Mouse (Mus musculus) lung, adult 2 months (tissue): ENCODE results near the gene Tns2.

Experiments used
- CTCF ChIP-seq: fragments of 200-500 bp; IDR thresholded peaks from 2 replicates; pipeline ENCODE4 v1.5.1; 2011; ENCODE audit warnings: mild to moderate bottlenecking, low read length, control low read depth; ENCODE audit not compliant: insufficient read depth
- POLR2A ChIP-seq: fragments of 200-500 bp; IDR thresholded peaks from 2 replicates; pipeline ENCODE4 v1.6.1; 2011; ENCODE audit warnings: low read depth, mild to moderate bottlenecking, control low read depth, low read length, borderline replicate concordance; ENCODE audit errors: extremely low read depth

DNA sequence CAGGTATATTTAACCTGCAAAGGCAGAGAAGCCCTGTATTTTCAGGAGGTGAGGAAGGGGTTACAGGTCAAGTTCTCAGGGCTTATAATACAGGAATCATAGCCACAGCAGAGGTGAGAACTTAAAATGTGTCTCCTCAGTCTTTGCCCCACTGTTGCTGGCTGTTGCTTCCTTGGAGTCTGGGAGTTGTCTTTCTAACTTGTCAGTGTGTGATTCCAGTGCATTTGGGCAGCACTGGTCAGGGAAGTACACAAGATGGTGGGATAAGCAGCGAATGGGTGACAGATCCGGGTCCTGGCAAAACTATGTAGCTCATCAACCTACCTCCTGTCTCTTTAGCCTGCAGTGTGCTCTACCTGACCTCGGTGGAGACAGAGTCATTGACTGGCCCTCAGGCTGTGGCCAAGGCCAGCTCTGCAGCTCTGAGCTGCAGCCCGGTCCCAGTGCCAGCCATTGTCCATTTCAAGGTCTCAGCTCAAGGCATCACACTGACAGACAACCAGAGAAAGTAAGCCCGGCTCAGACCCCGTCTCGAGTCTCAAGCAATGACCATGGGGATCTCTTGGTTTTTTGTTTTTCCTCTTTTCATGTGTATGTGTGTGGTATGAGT, 14.5 kb downstream of the Tns2 start:
- TF ChIP-seq POLR2A = no peak
- TF ChIP-seq CTCF = no peak
